In the genomic region with DNA sequence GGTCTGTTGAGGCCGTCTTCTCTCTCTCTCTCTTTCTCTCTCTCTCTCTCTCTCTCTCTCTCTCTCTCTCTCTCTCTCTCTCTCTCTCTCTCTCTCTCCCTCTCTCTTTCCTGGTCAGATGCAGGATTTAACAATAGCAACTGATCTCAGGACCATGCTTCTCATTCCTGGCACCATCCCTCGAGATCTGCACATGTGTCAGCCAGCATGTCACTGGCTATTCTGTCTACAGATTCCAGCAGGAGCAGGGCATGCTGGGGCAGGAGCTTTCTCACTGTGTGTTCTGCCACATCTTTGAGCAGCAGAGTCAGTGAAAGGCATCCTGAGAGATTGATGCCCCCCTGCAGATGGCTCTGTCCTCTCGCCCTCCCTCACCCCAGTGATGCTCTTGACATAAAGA, we compare ENCODE assay signal across 19 mouse cellular contexts.
DNase-seq lines count a peak whose midpoint lies in the region; ATAC-seq and TF ChIP-seq lines count a peak whose summit lies in the region.
"Had no signal": no experiment of that assay in that cellular context is flagged by ENCODE, and none has a peak within 500 bp of the region (broad histone marks: within the 10 kb centered on the region; RNA-seq: fewer than 3 reads in every experiment).

No protein-coding gene starts in this region.

- no peak overlapping the region for H3K9ac ChIP-seq in hindbrain, postnatal 0 days (replicated peaks; ENCODE audit: low read length)
- H3K9ac ChIP-seq: liver, embryonic 12.5 days; lung, embryonic 15.5 days; neural tube, embryonic 13.5 days had no signal

- no peaks in the 10 kb centered on the region for H3K36me3 ChIP-seq in hindbrain, embryonic 10.5 days
- H3K36me3 ChIP-seq in hindbrain, postnatal 0 days (ENCODE audit: insufficient read depth, low read length), result no peaks in the 10 kb centered on the region
- H3K36me3 ChIP-seq: liver, embryonic 12.5 days; lung, embryonic 15.5 days; neural tube, embryonic 13.5 days had no signal

- H3K4me2 ChIP-seq in hindbrain, postnatal 0 days (ENCODE audit: low read depth, low read length), result no peak overlapping the region
- H3K4me2 ChIP-seq: liver, embryonic 12.5 days; lung, embryonic 15.5 days; neural tube, embryonic 13.5 days had no signal

- TF ChIP-seq POLR2A in brain, embryonic 14.5 days (IDR thresholded peaks at IDR 0.05; ENCODE audit: borderline replicate concordance, extremely low read depth, insufficient read depth, insufficient read length, poor library complexity, severe bottlenecking), result no peak

- DNase-seq in hindbrain, embryonic 10.5 days (ENCODE audit: low spot score), result peak; percentile 12
- DNase-seq in hindbrain, postnatal 0 days (ENCODE audit: low spot score), result no peak
- peak; percentile 16 for DNase-seq in Muller cell, postnatal 12 days (ENCODE audit: inconsistent ontology term)
- peak; percentile 27 for DNase-seq in brain, embryonic 14.5 days (ENCODE audit: low read depth)
- peak; percentile 40 for DNase-seq in heart, postnatal 4 days
- DNase-seq in spleen, postnatal 10 days (ENCODE audit: low spot score in 2 of 2), result no peak
- DNase-seq: adrenal gland, postnatal 36 days; cerebellum, adult 9-10 months; gastrocnemius, postnatal 36 days; kidney, adult 18-20 months; kidney, postnatal 10 days; left cerebral cortex, postnatal 4 days; thymus, adult 18-20 months had no signal

- no peak overlapping the region for H3K4me3 ChIP-seq in hindbrain, embryonic 10.5 days
- H3K4me3 ChIP-seq in hindbrain, postnatal 0 days (ENCODE audit: low read length), result no peak overlapping the region
- H3K4me3 ChIP-seq: erythroblast, embryonic 14.5 days; liver, embryonic 12.5 days; lung, embryonic 15.5 days; neural tube, embryonic 13.5 days had no signal

- peaks cover 6% of the 10 kb centered on the region for H3K4me1 ChIP-seq in hindbrain, embryonic 10.5 days (replicated peaks)
- H3K4me1 ChIP-seq in hindbrain, postnatal 0 days (ENCODE audit: insufficient read depth, low read length), result no peaks in the 10 kb centered on the region
- H3K4me1 ChIP-seq: liver, embryonic 12.5 days had no signal

- no peak overlapping the region for H3K27ac ChIP-seq in hindbrain, embryonic 10.5 days
- no peak overlapping the region for H3K27ac ChIP-seq in hindbrain, postnatal 0 days
- H3K27ac ChIP-seq: liver, embryonic 12.5 days; lung, embryonic 15.5 days; neural tube, embryonic 13.5 days had no signal

- no peaks in the 10 kb centered on the region for H3K27me3 ChIP-seq in hindbrain, embryonic 10.5 days (ENCODE audit: insufficient read depth, poor library complexity, severe bottlenecking)
- H3K27me3 ChIP-seq in hindbrain, postnatal 0 days (ENCODE audit: insufficient read depth, low read length), result no peaks in the 10 kb centered on the region
- H3K27me3 ChIP-seq: liver, embryonic 12.5 days; lung, embryonic 15.5 days; neural tube, embryonic 13.5 days had no signal

- H3K9me3 ChIP-seq in hindbrain, embryonic 10.5 days, result no peaks in the 10 kb centered on the region
- H3K9me3 ChIP-seq in hindbrain, postnatal 0 days (ENCODE audit: low read length), result no peaks in the 10 kb centered on the region
- H3K9me3 ChIP-seq: liver, embryonic 12.5 days; lung, embryonic 15.5 days; neural tube, embryonic 13.5 days had no signal

- WGBS in hindbrain, embryonic 10.5 days, result 40% methylated on average over 3 of the region's 3 CpGs
- 37% methylated on average over 3 of the region's 3 CpGs for WGBS in hindbrain, postnatal 0 days

- no peak for TF ChIP-seq CTCF in hindbrain, postnatal 0 days (IDR thresholded peaks at IDR 0.05; ENCODE audit: low read depth)
- TF ChIP-seq CTCF in brain, embryonic 14.5 days (IDR thresholded peaks at IDR 0.05; ENCODE audit: borderline replicate concordance, extremely low read depth, insufficient read depth, insufficient read length), result no peak

- ATAC-seq in hindbrain, postnatal 0 days, result no peak
- ATAC-seq in monocyte, adult 5-6 weeks (replicated peaks; ENCODE audit: insufficient number of reproducible peaks, low FRiP score, low TSS enrichment, poor library complexity, severe bottlenecking), result no peak
- ATAC-seq: forebrain, embryonic 14.5 days; liver, embryonic 12.5 days had no signal

Comparison
In these comparisons a context has a peak if more than half of its experiments do, and no peak if none do; other contexts are left out.
1. DNase-seq: peak in hindbrain, embryonic 10.5 days (single experiment), Muller cell, postnatal 12 days (single experiment), brain, embryonic 14.5 days (single experiment) and heart, postnatal 4 days (single experiment); none in hindbrain, postnatal 0 days (single experiment) and spleen, postnatal 10 days (0 of 2).